Mouse (Mus musculus): Measurements from ENCODE around the gene Rgs10. TPM values are rescaled to one million over a fixed set of nuclear protein-coding genes. Genes with fewer than 3 reads are reported as not detected.

The Rgs10 gene
- total and polyA plus RNA-seq, 2 experiments from 2014 or later: 53.2 to 64.2 TPM

GRCm38 (mm10) chr7:128422491-128422890 lies 3.9 kb upstream of the Rgs10 start:
- Histone ChIP-seq H3K4me2 (ENCODE audit: low read depth) (no peak overlapping the region), H3K36me3 (ENCODE audit: insufficient read depth) (no peaks in the 10 kb centered on the region), H3K27ac (ENCODE audit: low read depth, low read length) (no peak overlapping the region), H3K27me3 (ENCODE audit: insufficient read depth, low read length) (peaks cover 22% of the 10 kb centered on the region), H3K4me3 (ENCODE audit: low read depth, low read length) (no peak overlapping the region), H3K9ac (no peak overlapping the region), H3K4me1 (ENCODE audit: insufficient read depth) (0 out of 2 replicates have a peak, but pooled peaks cover 3% of the 10 kb centered on the region), H3K9me3 (ENCODE audit: low read length) (no peaks in the 10 kb centered on the region)
- 75% methylated on average over 3 of the region's 3 CpGs for whole genome bisulfite sequencing
- TF ChIP-seq CTCF (IDR thresholded peaks at IDR 0.05; ENCODE audit: low read depth): no peak
- DNase-seq (no peak), ATAC-seq (no peak)

GRCm38 (mm10) chr7:128421701-128422100 lies 3.1 kb upstream of the Rgs10 start:
- no peak for ATAC-seq
- Histone ChIP-seq H3K36me3 (ENCODE audit: insufficient read depth) (no peaks in the 10 kb centered on the region), H3K4me3 (ENCODE audit: low read depth, low read length) (no peak overlapping the region), H3K27me3 (ENCODE audit: insufficient read depth, low read length) (peaks cover 29% of the 10 kb centered on the region), H3K4me2 (ENCODE audit: low read depth) (no peak overlapping the region), H3K9ac (no peak overlapping the region), H3K4me1 (ENCODE audit: insufficient read depth) (0 out of 2 replicates have a peak, but pooled peaks cover 3% of the 10 kb centered on the region), H3K27ac (ENCODE audit: low read depth, low read length) (no peak overlapping the region), H3K9me3 (ENCODE audit: low read length) (no peaks in the 10 kb centered on the region)
- 89% methylated on average over 7 of the region's 7 CpGs for WGBS
- no peak for DNase-seq
- no peak for TF ChIP-seq CTCF (IDR thresholded peaks at IDR 0.05; ENCODE audit: low read depth)

GRCm38 (mm10) chr7:128419690-128420089 lies 1.1 kb upstream of the Rgs10 start:
- no peaks in the 10 kb centered on the region for H3K36me3 ChIP-seq (ENCODE audit: insufficient read depth)
- WGBS: 4% methylated on average over 9 of the region's 9 CpGs
- no peak for TF ChIP-seq CTCF (IDR thresholded peaks at IDR 0.05; ENCODE audit: low read depth)
- ATAC-seq (no peak), DNase-seq (no peak)
- 0 out of 2 replicates have a peak, but pooled peaks cover 3% of the 10 kb centered on the region for H3K4me1 ChIP-seq (ENCODE audit: insufficient read depth)
- H3K4me2 ChIP-seq (ENCODE audit: low read depth): no peak overlapping the region
- H3K9ac ChIP-seq: no peak overlapping the region
- no peak overlapping the region for H3K4me3 ChIP-seq (ENCODE audit: low read depth, low read length)
- H3K27me3 ChIP-seq (ENCODE audit: insufficient read depth, low read length): peaks cover 40% of the 10 kb centered on the region
- no peak overlapping the region for H3K27ac ChIP-seq (ENCODE audit: low read depth, low read length)
- H3K9me3 ChIP-seq (ENCODE audit: low read length): no peaks in the 10 kb centered on the region

GRCm38 (mm10) chr7:128417226-128417929 lies 1.2 kb downstream of the Rgs10 start:
- DNase-seq: peak; percentile 38
- H3K4me3 ChIP-seq (ENCODE audit: low read depth, low read length): peak overlapping the region; percentile 70
- no peak for TF ChIP-seq CTCF (IDR thresholded peaks at IDR 0.05; ENCODE audit: low read depth)
- peak; percentile 60; the same call in 1 of the 2 replicates for ATAC-seq
- no peaks in the 10 kb centered on the region for H3K36me3 ChIP-seq (ENCODE audit: insufficient read depth)
- peaks cover 40% of the 10 kb centered on the region for H3K27me3 ChIP-seq (ENCODE audit: insufficient read depth, low read length)
- H3K4me2 ChIP-seq (ENCODE audit: low read depth): peak overlapping the region; percentile 94
- 0 out of 2 replicates have a peak, but pooled peaks cover 3% of the 10 kb centered on the region for H3K4me1 ChIP-seq (ENCODE audit: insufficient read depth)
- WGBS: 2% methylated on average over 31 of the region's 32 CpGs
- H3K27ac ChIP-seq (ENCODE audit: low read depth, low read length): no peak overlapping the region
- no peaks in the 10 kb centered on the region for H3K9me3 ChIP-seq (ENCODE audit: low read length)
- peak overlapping the region; percentile 56 for H3K9ac ChIP-seq

GRCm38 (mm10) chr7:128416664-128417063 lies 1.9 kb downstream of the Rgs10 start:
- ATAC-seq (no peak), DNase-seq (no peak)
- 0 out of 2 replicates have a peak, but pooled peaks cover 3% of the 10 kb centered on the region for H3K4me1 ChIP-seq (ENCODE audit: insufficient read depth)
- H3K27ac ChIP-seq (ENCODE audit: low read depth, low read length): no peak overlapping the region
- TF ChIP-seq CTCF (IDR thresholded peaks at IDR 0.05; ENCODE audit: low read depth): no peak
- peaks cover 40% of the 10 kb centered on the region for H3K27me3 ChIP-seq (ENCODE audit: insufficient read depth, low read length)
- no peaks in the 10 kb centered on the region for H3K9me3 ChIP-seq (ENCODE audit: low read length)
- peak overlapping the region; percentile 70 for H3K4me3 ChIP-seq (ENCODE audit: low read depth, low read length)
- H3K9ac ChIP-seq: no peak overlapping the region
- peak overlapping the region; percentile 94; the same call in 1 of the 2 replicates for H3K4me2 ChIP-seq (ENCODE audit: low read depth)
- WGBS: 57% methylated on average over 6 of the region's 6 CpGs
- H3K36me3 ChIP-seq (ENCODE audit: insufficient read depth): no peaks in the 10 kb centered on the region

- Histone ChIP-seq H3K27me3 (ENCODE audit: insufficient read depth, low read length) (peaks cover 25% of the 10 kb centered on the region), H3K27ac (ENCODE audit: low read depth, low read length) (no peak overlapping the region), H3K9ac (no peak overlapping the region), H3K4me1 (ENCODE audit: insufficient read depth) (0 out of 2 replicates have a peak, but pooled peaks cover 3% of the 10 kb centered on the region), H3K9me3 (ENCODE audit: low read length) (no peaks in the 10 kb centered on the region), H3K36me3 (ENCODE audit: insufficient read depth) (no peaks in the 10 kb centered on the region), H3K4me2 (ENCODE audit: low read depth) (no peak overlapping the region), H3K4me3 (ENCODE audit: low read depth, low read length) (no peak overlapping the region)
- DNase-seq: no peak
- WGBS: 62% methylated on average over 8 of the region's 8 CpGs
- no peak for TF ChIP-seq CTCF (IDR thresholded peaks at IDR 0.05; ENCODE audit: low read depth)
- ATAC-seq: no peak
These were observed 4.1 kb downstream of the Rgs10 start for GRCm38 (mm10) chr7:128414433-128414832.

GRCm38 (mm10) chr7:128412071-128412833 lies 6.3 kb downstream of the Rgs10 start:
- peaks cover 16% of the 10 kb centered on the region for H3K27me3 ChIP-seq (ENCODE audit: insufficient read depth, low read length)

More at GRCm38 (mm10) chr7:128412071-128412833, 6.3 kb downstream of the Rgs10 start:
- Histone ChIP-seq H3K9ac (no peak overlapping the region), H3K9me3 (ENCODE audit: low read length) (no peaks in the 10 kb centered on the region), H3K27ac (ENCODE audit: low read depth, low read length) (no peak overlapping the region), H3K4me1 (ENCODE audit: insufficient read depth) (no peaks in the 10 kb centered on the region), H3K4me3 (ENCODE audit: low read depth, low read length) (no peak overlapping the region), H3K4me2 (ENCODE audit: low read depth) (no peak overlapping the region), H3K36me3 (ENCODE audit: insufficient read depth) (no peaks in the 10 kb centered on the region)
- 68% methylated on average over 10 of the region's 10 CpGs for WGBS
- no peak for DNase-seq
- TF ChIP-seq CTCF (IDR thresholded peaks at IDR 0.05; ENCODE audit: low read depth): no peak
- no peak for ATAC-seq
